Mouse (Mus musculus) lung, embryonic 14.5 days (tissue): ENCODE data around the gene Tpd52l2. TPM values are rescaled to one million over a fixed set of nuclear protein-coding genes. Genes with fewer than 3 reads are reported as not detected.

Source experiments
- ATAC-seq: fragments of 200-750 bp; cut with Nextera tagmentation; 2 replicates; pipeline ENCODE4 v1.8.0; 2017; ENCODE audit warnings: mild to moderate bottlenecking, moderate TSS enrichment, moderate library complexity; ENCODE audit not compliant: insufficient read depth
- DNase-seq: peaks from one replicate; pipeline ENCODE4 v3.0.0-alpha.2; 2015
- H3K27ac ChIP-seq: fragments of 300-500 bp; sonication (generic); 2 replicates; pipeline ENCODE4 v1.5.1; 2014; ENCODE audit warnings: low read depth, mild to moderate bottlenecking, moderate library complexity
- H3K27me3 ChIP-seq: fragments of 300-500 bp; sonication (generic); 2 replicates; pipeline ENCODE4 v1.6.1; 2014; ENCODE audit warnings: low read length, control low read depth; ENCODE audit not compliant: insufficient read depth
- H3K36me3 ChIP-seq: fragments of 300-500 bp; sonication (generic); 2 replicates; pipeline ENCODE4 v1.6.1; 2014; ENCODE audit warnings: control low read depth; ENCODE audit not compliant: insufficient read depth
- H3K4me1 ChIP-seq: fragments of 300-500 bp; sonication (generic); 2 replicates; pipeline ENCODE4 v1.6.1; 2014; ENCODE audit warnings: antibody characterized with exemption, control low read depth; ENCODE audit not compliant: insufficient read depth
- H3K4me2 ChIP-seq: fragments of 300-500 bp; sonication (generic); 2 replicates; pipeline ENCODE4 v1.6.1; 2014; ENCODE audit warnings: mild to moderate bottlenecking
- H3K4me3 ChIP-seq: fragments of 300-500 bp; sonication (generic); 2 replicates; pipeline ENCODE4 v1.5.1; 2014; ENCODE audit warnings: low read depth, low read length
- H3K9ac ChIP-seq: fragments of 300-500 bp; sonication (generic); 2 replicates; pipeline ENCODE4 v1.6.1; 2014
- H3K9me3 ChIP-seq: fragments of 300-500 bp; sonication (generic); 2 replicates; pipeline ENCODE4 v1.6.1; 2016; ENCODE audit warnings: low read depth, low read length, control low read depth
- CTCF ChIP-seq: IDR thresholded peaks from 2 replicates; pipeline ENCODE4 v1.5.1; 2016; ENCODE audit warnings: antibody characterized with exemption, low read depth
- WGBS: fragments of 180-500 bp; shearing (Covaris S2); extraction: QIAGEN DNeasy Blood & Tissue Kit; methylation state at CpG from one replicate; pipeline ENCODE4 v1.1.7; 2014; 5-methylcytosine and 5-hydroxymethylcytosine counted together
- polyA plus RNA-seq: library from polyadenylated mRNA; unstranded; fragments of >200 nt; fragmentation: Nextera tagmentation; extraction: Ambion mirVana; gene quantifications from 2 replicates; pipeline ENCODE4 v1.2.1, GENCODE M21; 2014

The Tpd52l2 gene
- polyA plus RNA-seq, 1 experiment from 2014 or later: 165 TPM

DNA sequence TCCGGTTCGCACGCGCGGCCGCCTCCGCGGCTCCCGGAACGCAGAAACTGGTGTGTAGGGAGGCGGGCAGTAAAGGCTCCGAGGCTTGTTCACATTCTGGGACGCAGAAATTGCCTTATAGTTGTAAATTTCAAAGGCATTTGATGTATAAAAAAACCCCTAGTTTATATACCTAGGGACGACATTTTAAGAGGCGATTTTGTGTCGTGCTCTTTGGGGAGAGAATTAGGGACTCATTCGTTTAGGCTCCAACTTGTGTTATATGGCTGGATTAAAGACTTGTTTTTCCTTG lies 23.9 kb downstream of the Tpd52l2 start:
- peak overlapping the region; percentile 82 for H3K4me2 ChIP-seq
- H3K27ac ChIP-seq: peak overlapping the region; percentile 98
- peak overlapping the region; percentile 96 for H3K4me3 ChIP-seq
- no peak for TF ChIP-seq CTCF
- H3K4me1 ChIP-seq: peaks cover 11% of the 10 kb centered on the region; the same call in 1 of the 2 replicates
- 0% methylated on average over 17 of the region's 17 CpGs for WGBS
- ATAC-seq (no peak), DNase-seq (no peak)
- H3K36me3 ChIP-seq: peaks cover 32% of the 10 kb centered on the region
- H3K27me3 ChIP-seq: no peaks in the 10 kb centered on the region
- no peaks in the 10 kb centered on the region for H3K9me3 ChIP-seq
- peak overlapping the region; percentile 93 for H3K9ac ChIP-seq

DNA sequence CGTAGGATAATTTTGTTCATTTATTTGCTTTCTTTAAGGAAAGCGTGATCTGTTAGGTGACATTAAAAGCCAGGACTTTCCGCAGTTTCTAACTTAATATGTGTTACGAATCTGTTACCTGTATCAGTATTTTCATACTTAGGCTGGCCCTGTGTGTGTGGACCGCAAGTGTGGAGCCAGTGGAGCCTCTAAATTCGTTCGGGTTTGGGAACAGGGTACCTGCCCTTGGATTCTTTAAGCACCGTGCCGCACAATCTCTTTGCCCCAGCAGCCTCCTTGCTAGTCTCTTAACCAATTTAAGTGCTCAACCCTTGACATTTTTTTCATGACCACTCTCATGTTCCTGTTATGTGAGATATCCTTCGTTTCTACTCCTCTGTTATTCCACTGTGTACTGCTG lies 24.5 kb downstream of the Tpd52l2 start:
- no peak overlapping the region for H3K27ac ChIP-seq
- H3K27me3 ChIP-seq: no peaks in the 10 kb centered on the region
- no peak for TF ChIP-seq CTCF
- H3K36me3 ChIP-seq: peaks cover 26% of the 10 kb centered on the region
- DNase-seq (peak; percentile 9), ATAC-seq (no peak)
- H3K9me3 ChIP-seq: no peaks in the 10 kb centered on the region
- peak overlapping the region; percentile 82 for H3K4me2 ChIP-seq
- H3K9ac ChIP-seq: peak overlapping the region; percentile 93
- peak overlapping the region; percentile 96 for H3K4me3 ChIP-seq
- peaks cover 11% of the 10 kb centered on the region; the same call in 1 of the 2 replicates for H3K4me1 ChIP-seq
- 35% methylated on average over 10 of the region's 10 CpGs for WGBS

DNA sequence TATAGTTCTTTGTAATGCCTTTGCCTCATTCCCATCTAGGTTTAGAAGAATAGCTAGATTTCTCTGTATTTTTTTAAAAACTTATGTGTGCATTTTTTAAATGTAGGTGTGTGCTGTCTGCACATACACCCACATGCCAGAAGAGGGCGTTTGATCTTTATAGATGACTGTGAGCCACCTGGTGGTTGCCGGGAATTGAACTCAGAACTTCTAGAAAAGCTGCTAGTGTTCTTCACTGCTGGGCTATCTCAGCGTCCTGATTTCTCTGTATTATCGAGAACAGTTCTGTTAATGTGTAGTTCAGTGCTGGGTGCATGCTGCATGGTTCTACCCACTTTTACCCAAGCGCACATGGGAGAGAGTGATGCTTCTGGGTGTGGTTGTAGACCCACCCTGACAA lies 25.9 kb downstream of the Tpd52l2 start:
- 72% methylated on average over 5 of the region's 5 CpGs for WGBS
- ATAC-seq (no peak), DNase-seq (peak; percentile 56)
- Histone ChIP-seq H3K9me3 (no peaks in the 10 kb centered on the region), H3K27ac (no peak overlapping the region), H3K4me3 (no peak overlapping the region), H3K9ac (no peak overlapping the region; the same call in 1 of the 2 replicates), H3K36me3 (peaks cover 18% of the 10 kb centered on the region; the same call in 1 of the 2 replicates), H3K4me1 (peaks cover 11% of the 10 kb centered on the region; the same call in 1 of the 2 replicates), H3K4me2 (no peak overlapping the region), H3K27me3 (no peaks in the 10 kb centered on the region)
- TF ChIP-seq CTCF: peak; percentile 55

DNA sequence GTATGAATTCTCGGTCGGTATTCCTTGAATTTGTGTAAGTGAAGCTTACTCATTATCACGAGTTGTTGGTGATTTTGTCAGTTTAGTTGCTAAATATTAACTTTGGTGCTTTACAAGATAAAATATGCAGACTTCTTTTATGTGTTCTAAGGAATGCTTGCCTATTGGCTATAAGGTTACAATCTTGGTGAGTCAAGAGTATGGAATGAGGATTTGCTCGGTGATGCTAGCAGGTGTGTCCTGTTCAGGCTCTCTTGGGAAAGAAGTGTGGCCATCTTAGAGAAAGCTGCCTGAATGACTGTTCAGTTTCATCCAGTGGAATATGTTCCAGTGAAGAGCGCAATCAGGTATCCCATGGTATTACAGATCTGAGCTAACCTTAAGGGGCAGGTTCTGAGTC lies 28.6 kb downstream of the Tpd52l2 start:
- Histone ChIP-seq H3K27me3 (no peaks in the 10 kb centered on the region), H3K36me3 (peaks cover 25% of the 10 kb centered on the region; the same call in 1 of the 2 replicates), H3K4me3 (no peak overlapping the region), H3K9ac (no peak overlapping the region), H3K9me3 (no peaks in the 10 kb centered on the region; the same call in 1 of the 2 replicates), H3K4me1 (0 out of 2 replicates have a peak, but pooled peaks cover 6% of the 10 kb centered on the region), H3K4me2 (no peak overlapping the region), H3K27ac (peak overlapping the region; percentile 65)
- ATAC-seq (no peak), DNase-seq (no peak)
- 78% methylated on average over 5 of the region's 5 CpGs for WGBS
- no peak for TF ChIP-seq CTCF

DNA sequence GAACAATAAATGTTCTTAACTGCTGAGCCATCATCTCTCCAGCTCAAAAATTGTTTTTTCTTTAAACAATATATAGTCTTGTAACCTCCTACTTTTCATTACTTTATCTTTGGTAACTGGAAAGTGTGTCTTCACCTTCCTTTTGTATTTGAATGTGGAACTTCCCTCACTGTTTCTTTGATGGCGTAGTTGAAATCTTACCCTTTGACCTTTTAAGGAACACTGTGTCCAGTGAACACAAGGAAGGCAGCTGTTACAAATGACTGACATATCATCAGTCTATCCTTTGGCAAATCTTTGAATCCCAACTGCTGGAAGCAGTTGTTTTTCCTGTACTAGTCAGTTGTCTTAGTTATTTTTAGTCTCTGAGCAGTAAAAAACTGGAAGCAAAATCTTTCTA lies 32.1 kb downstream of the Tpd52l2 start:
- Histone ChIP-seq H3K9ac (no peak overlapping the region), H3K9me3 (no peaks in the 10 kb centered on the region; the same call in 1 of the 2 replicates), H3K4me2 (no peak overlapping the region), H3K27me3 (no peaks in the 10 kb centered on the region), H3K27ac (no peak overlapping the region), H3K4me3 (no peak overlapping the region), H3K36me3 (peaks cover 26% of the 10 kb centered on the region; the same call in 1 of the 2 replicates), H3K4me1 (no peaks in the 10 kb centered on the region)
- DNase-seq (no peak), ATAC-seq (no peak)
- no peak for TF ChIP-seq CTCF
- WGBS: 86% methylated on average over 1 of the region's 1 CpGs

DNA sequence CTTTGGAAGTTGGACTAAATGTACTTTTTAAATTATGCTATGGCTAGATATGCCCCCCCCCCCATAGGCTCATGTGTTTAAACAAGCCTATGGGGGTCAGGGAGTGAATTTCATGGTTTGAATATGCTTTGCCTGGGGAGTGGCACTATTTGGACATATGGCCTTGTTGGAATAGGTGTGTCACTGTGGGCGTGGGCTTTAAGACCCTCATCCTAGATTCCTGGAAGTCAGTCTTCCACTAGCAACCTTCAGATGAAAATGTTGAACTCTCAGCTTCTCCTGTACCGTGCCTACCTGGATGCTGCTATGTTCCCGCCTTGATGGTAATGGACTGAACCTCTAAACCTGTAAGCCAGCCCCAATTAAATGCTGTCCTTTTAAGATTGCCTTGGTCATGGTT lies 35.6 kb downstream of the Tpd52l2 start:
- WGBS: 92% methylated on average over 3 of the region's 3 CpGs
- H3K27ac ChIP-seq: no peak overlapping the region
- ATAC-seq (no peak), DNase-seq (no peak)
- peaks cover 24% of the 10 kb centered on the region; the same call in 1 of the 2 replicates for H3K36me3 ChIP-seq
- no peak for TF ChIP-seq CTCF
- H3K4me3 ChIP-seq: no peak overlapping the region
- no peaks in the 10 kb centered on the region for H3K27me3 ChIP-seq
- H3K4me2 ChIP-seq: no peak overlapping the region
- no peaks in the 10 kb centered on the region; the same call in 1 of the 2 replicates for H3K9me3 ChIP-seq
- no peaks in the 10 kb centered on the region for H3K4me1 ChIP-seq
- H3K9ac ChIP-seq: no peak overlapping the region

DNA sequence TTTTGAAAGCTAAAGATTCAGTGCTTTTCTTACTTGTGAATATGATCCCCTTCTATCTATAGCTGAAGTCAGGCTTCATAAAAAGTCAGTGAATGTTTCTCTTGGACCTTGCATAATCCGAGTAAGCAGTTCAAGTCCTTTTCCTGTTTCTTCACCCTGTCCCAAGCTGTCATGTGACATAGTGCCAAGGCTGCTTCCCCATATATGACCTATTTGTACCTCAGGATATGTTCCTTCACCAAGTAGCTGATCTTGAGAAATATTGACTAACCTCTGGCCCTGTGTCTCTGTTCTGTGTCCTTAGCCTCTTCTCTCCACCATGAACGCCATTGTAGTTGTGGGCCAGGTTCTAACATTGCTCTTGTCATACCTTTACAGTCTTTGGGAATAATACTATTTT lies 39.5 kb downstream of the Tpd52l2 start:
- Histone ChIP-seq H3K9me3 (no peaks in the 10 kb centered on the region), H3K9ac (no peak overlapping the region), H3K4me3 (no peak overlapping the region), H3K4me2 (no peak overlapping the region), H3K36me3 (peaks cover 13% of the 10 kb centered on the region; the same call in 1 of the 2 replicates), H3K27me3 (no peaks in the 10 kb centered on the region), H3K27ac (no peak overlapping the region), H3K4me1 (no peaks in the 10 kb centered on the region)
- ATAC-seq: no peak
- WGBS: 81% methylated on average over 2 of the region's 2 CpGs
- TF ChIP-seq CTCF: no peak
- no peak for DNase-seq
